Mouse (Mus musculus) kidney, adult 2 months (tissue): ENCODE measurements around the gene Rhebl1.

ENCODE experiments used
- CTCF ChIP-seq: fragments of 200-500 bp; conservative IDR thresholded peaks from 2 replicates; pipeline ENCODE4 v1.5.1; 2011; ENCODE audit warnings: low read depth, mild to moderate bottlenecking, control low read depth, low read length, moderate library complexity, mixed read lengths; ENCODE audit not compliant: insufficient read depth, insufficient read length
- POLR2A ChIP-seq: fragments of 200-500 bp; IDR thresholded peaks from one replicate; pipeline ENCODE4 v1.6.1; 2011; ENCODE audit warnings: low read depth, low read length, control low read depth

DNA sequence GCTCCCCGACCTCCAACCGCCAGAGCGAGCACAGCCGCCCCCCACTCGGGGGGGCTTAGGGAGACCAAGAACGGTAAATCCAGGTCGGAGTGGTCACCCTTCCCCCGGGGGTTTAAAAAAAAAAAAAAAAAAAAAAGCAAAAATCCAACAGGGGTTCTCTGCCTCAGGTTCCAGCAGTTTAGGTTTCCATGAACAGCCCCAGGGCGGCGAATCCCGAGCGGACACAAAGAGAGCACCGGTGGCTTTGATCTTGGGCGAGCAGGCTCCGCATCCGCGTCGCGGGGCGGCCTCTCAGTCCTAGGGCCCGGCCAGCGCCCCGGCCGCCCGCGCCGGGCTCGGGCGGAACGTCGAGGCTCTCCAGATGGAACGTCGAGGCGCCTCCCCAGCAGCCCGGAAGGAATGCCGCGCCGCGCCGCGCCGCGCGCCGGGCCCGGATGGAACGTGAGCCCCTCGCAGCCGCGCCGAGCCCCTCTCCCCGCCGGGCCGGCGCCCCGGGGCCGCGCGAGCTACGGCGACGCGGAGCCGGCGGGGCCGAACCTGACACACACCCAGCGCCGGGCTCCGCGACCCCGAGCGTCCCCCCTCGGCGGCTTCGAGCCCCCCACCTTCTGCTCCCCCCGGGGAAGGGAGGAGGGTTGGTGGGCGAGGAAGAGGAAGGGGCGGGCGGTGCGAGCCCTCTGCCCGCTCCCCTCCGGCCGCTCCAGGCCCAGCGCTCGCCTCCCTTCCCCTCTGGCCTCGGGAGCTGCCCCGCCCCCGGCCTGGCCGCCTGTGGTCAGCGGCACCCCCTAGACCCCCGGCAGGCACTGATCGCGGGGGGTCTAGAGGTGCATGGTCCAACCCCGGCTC lies 23.0 kb downstream of the Rhebl1 start, which contains the start of gene Kmt2d:
- no peak for TF ChIP-seq CTCF
- TF ChIP-seq POLR2A, result no peak
